Mouse (Mus musculus) liver, embryonic 13.5 days (tissue): ENCODE measurements around the gene Rfc1. TPM values are rescaled to one million over a fixed set of nuclear protein-coding genes. Genes with fewer than 3 reads are reported as not detected.
"Not testable (repeated sequence)": the region's sequence is repeated elsewhere in the genome, so short reads cannot be mapped to it uniquely, and the experiment has no call there.

Experiments used
- ATAC-seq: fragments of 200-750 bp; cut with Nextera tagmentation; 2 replicates; pipeline ENCODE4 v1.8.0; 2017; ENCODE audit warnings: low read depth, mild to moderate bottlenecking, moderate number of reproducible peaks, moderate library complexity
- DNase-seq: peaks from one replicate; pipeline ENCODE4 v3.0.0; 2022
- H3K27ac ChIP-seq: fragments of 300-500 bp; sonication (generic); 2 replicates; pipeline ENCODE4 v1.5.1; 2015; ENCODE audit warnings: moderate library complexity, mild to moderate bottlenecking, inconsistent platforms
- H3K27me3 ChIP-seq: fragments of 300-500 bp; sonication (generic); 2 replicates; pipeline ENCODE4 v1.6.1; 2015; ENCODE audit warnings: mild to moderate bottlenecking, inconsistent platforms
- H3K36me3 ChIP-seq: fragments of 300-500 bp; sonication (generic); 2 replicates; pipeline ENCODE4 v1.6.1; 2015; ENCODE audit warnings: mild to moderate bottlenecking, inconsistent platforms
- H3K4me1 ChIP-seq: fragments of 300-500 bp; sonication (generic); replicated peaks from 2 replicates; pipeline ENCODE4 v1.6.1; 2015; ENCODE audit warnings: inconsistent platforms
- H3K4me2 ChIP-seq: fragments of 300-500 bp; sonication (generic); 2 replicates; pipeline ENCODE4 v1.6.1; 2015; ENCODE audit warnings: inconsistent platforms, mild to moderate bottlenecking, moderate library complexity
- H3K4me3 ChIP-seq: fragments of 300-500 bp; sonication (generic); replicated peaks from 2 replicates; pipeline ENCODE4 v1.5.1; 2015; ENCODE audit warnings: mild to moderate bottlenecking, inconsistent platforms
- H3K9ac ChIP-seq: fragments of 300-500 bp; sonication (generic); 2 replicates; pipeline ENCODE4 v1.6.1; 2015; ENCODE audit warnings: mild to moderate bottlenecking, inconsistent platforms
- H3K9me3 ChIP-seq: fragments of 300-500 bp; sonication (generic); replicated peaks from 2 replicates; pipeline ENCODE4 v1.6.1; 2016; ENCODE audit warnings: inconsistent platforms
- WGBS: fragments of 180-500 bp; shearing (Covaris S2); methylation state at CpG from one replicate; pipeline ENCODE4 v1.1.7; 2015; ENCODE audit not compliant: insufficient replicate concordance; 5-methylcytosine and 5-hydroxymethylcytosine counted together
- polyA plus RNA-seq: library from polyadenylated mRNA; unstranded; fragments of >200 nt; fragmentation: Nextera tagmentation; extraction: Ambion mirVana; gene quantifications from 2 replicates; pipeline ENCODE4 v1.2.1, GENCODE M21; 2015

Gene Rfc1
- polyA plus RNA-seq, 1 experiment from 2014 or later: 52.0 TPM

DNA sequence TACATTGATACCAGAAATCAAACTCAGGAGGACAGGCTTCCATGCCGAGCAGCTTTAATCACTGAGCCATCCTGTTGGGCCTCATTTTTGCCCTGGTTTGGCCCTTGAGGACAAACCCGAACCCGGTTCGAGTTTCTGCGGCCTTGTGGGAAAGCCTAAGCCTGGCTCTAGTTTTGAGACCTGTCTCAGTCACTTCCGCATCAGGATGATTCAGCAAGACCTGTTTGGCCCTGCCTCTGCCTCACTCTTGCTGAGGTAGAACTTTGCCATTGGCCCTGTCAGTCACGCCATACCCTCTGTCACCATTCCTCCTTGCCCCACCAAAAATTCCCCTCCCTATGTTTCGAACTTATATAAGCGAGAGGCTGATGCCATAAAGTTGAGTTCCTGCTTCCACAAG, 35.3 kb downstream of the Rfc1 start:
- Histone ChIP-seq H3K9ac (no peak overlapping the region), H3K27ac (peak overlapping the region; percentile 0; the same call in 1 of the 2 replicates), H3K36me3 (peaks cover 69% of the 10 kb centered on the region), H3K4me2 (no peak overlapping the region), H3K27me3 (no peaks in the 10 kb centered on the region), H3K4me3 (no peak overlapping the region), H3K4me1 (peaks cover 24% of the 10 kb centered on the region), H3K9me3 (no peaks in the 10 kb centered on the region)
- DNase-seq: no peak
- ATAC-seq: no peak
- WGBS: 79% methylated on average over 9 of the region's 9 CpGs

DNA sequence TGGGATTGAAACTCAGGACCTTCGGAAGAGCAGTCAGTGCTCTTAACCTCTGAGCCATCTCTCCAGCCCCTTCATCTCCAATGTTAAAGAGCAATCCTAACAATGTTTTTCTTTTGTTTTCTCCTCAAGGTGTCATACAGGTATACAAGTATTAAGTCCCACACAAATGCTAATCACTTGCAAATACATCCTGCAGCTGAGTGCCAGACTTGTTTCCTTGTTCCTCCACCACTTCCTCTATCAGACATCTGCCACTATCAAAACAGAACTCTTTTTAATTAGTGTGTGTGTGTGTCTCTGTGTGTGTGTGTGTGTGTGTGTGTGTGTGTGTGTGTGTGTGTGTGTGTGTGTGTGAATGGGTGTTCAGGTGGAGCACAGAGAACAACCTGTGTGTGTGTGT, 35.8 kb downstream of the Rfc1 start:
- not testable (repeated sequence) for H3K4me3 ChIP-seq, H3K9ac ChIP-seq, H3K27me3 ChIP-seq, H3K4me2 ChIP-seq, H3K27ac ChIP-seq, DNase-seq, H3K9me3 ChIP-seq, ATAC-seq
- peaks cover 24% of the 10 kb centered on the region for H3K4me1 ChIP-seq
- WGBS: 90% methylated on average over 1 of the region's 1 CpGs
- H3K36me3 ChIP-seq: peaks cover 69% of the 10 kb centered on the region

DNA sequence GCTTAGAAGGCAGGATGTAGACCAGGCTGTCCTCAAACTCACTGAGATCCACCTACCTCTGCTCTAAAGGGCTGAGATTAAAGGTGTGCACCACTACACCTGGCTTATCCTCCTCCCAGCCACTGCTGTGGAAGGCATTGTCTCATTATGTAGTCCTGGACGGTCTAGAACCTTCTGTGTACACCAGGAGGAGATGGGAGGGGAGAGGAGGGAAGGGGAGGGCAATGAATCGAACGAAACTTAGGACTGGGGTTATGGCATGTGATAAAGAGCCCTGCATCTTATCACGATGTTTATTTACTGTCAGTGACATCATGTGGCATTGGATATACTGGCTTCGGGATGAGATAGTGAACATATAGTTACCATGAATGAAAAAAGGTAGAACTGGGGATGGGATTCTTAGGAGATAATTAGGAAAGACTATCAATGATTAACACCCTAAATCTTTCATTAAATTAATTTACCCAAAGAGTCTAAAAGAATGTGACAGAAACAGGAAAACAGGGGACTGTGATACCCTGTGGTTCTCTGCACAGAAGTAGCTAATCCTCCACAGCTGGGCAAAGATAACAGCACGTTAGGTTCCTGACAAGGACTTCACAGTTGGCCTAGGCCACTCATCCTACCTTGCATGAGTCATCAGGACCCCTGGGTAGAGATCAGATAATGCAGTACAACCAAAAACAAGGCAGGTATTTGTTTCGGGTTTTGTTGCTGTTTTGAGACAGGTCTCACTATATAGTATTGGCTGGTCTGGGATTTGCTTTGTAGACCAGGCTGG, 37.1 kb downstream of the Rfc1 start:
- ATAC-seq (peak; percentile 89), DNase-seq (peak; percentile 26)
- 21% methylated on average over 7 of the region's 7 CpGs for WGBS
- peaks cover 74% of the 10 kb centered on the region for H3K36me3 ChIP-seq
- H3K4me1 ChIP-seq: peaks cover 24% of the 10 kb centered on the region
- no peak overlapping the region for H3K4me3 ChIP-seq
- no peaks in the 10 kb centered on the region for H3K27me3 ChIP-seq
- H3K4me2 ChIP-seq: no peak overlapping the region
- peak overlapping the region; percentile 56; the same call in 1 of the 2 replicates for H3K27ac ChIP-seq
- no peak overlapping the region for H3K9ac ChIP-seq
- no peaks in the 10 kb centered on the region for H3K9me3 ChIP-seq

DNA sequence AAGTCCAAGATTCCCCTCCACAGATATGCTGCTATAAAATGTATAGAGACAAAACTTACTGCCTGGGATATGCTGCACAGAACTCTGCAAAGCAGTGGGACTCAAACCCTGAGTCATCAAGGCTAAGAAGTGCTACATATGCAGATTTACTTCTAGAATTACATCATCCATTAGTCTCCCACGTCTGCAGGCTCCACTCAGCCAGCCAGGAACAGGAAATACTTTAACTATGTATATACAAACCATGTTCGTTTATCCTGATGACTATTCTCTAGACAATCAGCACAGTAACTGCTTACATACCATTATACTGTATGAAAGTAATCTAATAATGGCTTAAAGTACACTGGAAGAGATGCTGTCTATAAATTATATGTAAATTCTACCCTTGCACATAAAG, 41.2 kb downstream of the Rfc1 start:
- no peaks in the 10 kb centered on the region for H3K27me3 ChIP-seq
- no peaks in the 10 kb centered on the region for H3K9me3 ChIP-seq
- H3K4me2 ChIP-seq: no peak overlapping the region
- no peak for ATAC-seq
- H3K4me1 ChIP-seq: peaks cover 28% of the 10 kb centered on the region
- no peak for DNase-seq
- H3K36me3 ChIP-seq: peaks cover 76% of the 10 kb centered on the region
- no peak overlapping the region for H3K27ac ChIP-seq
- WGBS: 53% methylated on average over 2 of the region's 2 CpGs
- H3K4me3 ChIP-seq: no peak overlapping the region
- no peak overlapping the region for H3K9ac ChIP-seq

DNA sequence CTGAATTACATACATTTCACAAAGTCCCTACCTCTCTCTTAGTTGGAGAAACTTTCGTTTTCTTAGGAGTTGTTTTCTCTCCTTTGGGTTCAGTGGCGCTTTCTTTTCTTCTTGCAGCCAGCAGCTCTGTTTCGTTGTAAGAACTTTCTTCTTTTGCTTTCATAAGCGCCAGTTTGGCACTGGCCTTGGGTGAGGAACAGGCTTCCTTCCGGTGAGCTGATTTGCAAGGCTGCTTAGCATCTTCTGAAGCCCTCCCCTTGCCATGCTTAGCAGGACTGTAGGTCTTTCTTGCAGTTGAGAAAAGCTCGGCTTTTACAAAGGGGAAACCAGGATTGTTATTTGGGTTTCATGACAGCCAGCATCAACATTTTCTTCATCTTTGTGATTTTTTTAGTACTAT, 41.8 kb downstream of the Rfc1 start:
- Histone ChIP-seq H3K9ac (no peak overlapping the region), H3K27ac (no peak overlapping the region), H3K4me2 (no peak overlapping the region), H3K4me1 (peaks cover 28% of the 10 kb centered on the region), H3K4me3 (no peak overlapping the region), H3K27me3 (no peaks in the 10 kb centered on the region), H3K9me3 (no peaks in the 10 kb centered on the region), H3K36me3 (peaks cover 78% of the 10 kb centered on the region)
- DNase-seq (no peak), ATAC-seq (no peak)
- WGBS: 85% methylated on average over 6 of the region's 6 CpGs

DNA sequence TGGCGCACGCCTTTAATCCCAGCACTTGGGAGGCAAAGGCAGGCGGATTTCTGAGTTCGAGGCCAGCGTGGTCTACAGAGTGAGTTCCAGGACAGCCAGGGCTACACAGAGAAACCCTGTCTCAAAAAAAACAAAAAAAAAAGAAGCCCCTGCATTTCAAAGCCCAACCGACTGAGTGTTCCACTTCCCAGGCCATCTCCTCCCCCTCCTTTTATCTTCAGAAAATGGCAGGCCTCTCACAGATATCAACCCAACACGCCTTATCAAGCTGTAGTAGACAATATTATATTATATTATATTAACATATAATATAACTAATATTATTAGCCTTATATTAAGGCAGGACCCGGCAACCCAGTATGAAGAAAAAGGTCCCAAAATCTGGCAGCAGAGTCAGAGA, 46.5 kb downstream of the Rfc1 start:
- Histone ChIP-seq H3K27ac (0 out of 2 replicates have a peak overlapping the region, but pooled peaks have one; percentile 58), H3K4me1 (peaks cover 31% of the 10 kb centered on the region), H3K36me3 (peaks cover 89% of the 10 kb centered on the region), H3K4me2 (peak overlapping the region; percentile 5; the same call in 1 of the 2 replicates)
- H3K27me3 ChIP-seq, H3K9me3 ChIP-seq, H3K9ac ChIP-seq, H3K4me3 ChIP-seq, DNase-seq: not testable (repeated sequence)
- ATAC-seq: 0 out of 2 replicates have a peak, but pooled peaks have one; percentile 40
- 70% methylated on average over 8 of the region's 8 CpGs for WGBS

DNA sequence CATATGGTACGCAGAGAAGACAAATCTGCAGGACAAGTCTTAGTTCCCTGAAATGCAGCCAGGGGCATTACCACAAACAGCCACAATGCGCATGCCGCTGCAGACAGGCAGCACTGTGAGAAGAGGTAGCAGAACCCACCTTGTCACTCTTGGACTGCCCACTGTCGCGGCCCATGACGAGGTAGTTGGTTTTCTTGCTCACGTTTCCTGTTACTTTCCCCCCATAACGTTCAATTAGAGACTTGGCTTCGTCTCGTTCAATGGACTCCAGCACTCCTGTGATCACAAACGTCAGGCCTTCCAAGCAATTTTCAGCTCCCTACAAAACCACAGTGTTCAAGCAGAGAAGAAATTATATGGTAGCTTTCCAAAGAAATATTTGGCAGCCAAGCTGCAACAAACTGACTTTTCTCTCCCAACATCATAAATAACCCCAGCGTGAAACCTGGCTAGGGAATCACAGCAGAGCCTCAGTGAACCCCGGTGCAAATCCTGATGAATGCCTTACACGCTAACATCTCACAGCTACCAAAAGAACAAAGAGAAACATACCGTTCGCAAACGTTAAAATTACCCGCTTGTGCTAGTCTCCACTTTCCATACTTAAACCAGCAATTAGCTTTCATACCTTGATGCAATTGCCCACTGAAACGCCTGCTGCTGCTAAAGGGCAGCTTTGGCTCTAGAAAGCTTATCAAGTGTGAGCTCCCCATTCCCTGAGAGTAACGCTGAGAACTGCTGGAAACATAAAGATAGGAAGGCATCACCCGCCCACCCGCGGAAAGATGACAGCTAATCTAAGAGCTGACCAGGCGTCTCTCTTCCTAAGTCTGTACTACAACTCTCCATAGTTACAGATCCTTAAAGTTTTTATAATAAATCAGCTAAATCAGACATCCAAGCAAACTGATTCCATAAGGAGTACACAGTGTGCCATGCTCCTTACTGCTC, 47.4 kb downstream of the Rfc1 start:
- H3K4me3 ChIP-seq: no peak overlapping the region
- H3K4me2 ChIP-seq: peak overlapping the region; percentile 5; the same call in 1 of the 2 replicates
- ATAC-seq: peak; percentile 82
- H3K9ac ChIP-seq: no peak overlapping the region
- DNase-seq: peak; percentile 42
- no peaks in the 10 kb centered on the region for H3K27me3 ChIP-seq
- peaks cover 31% of the 10 kb centered on the region for H3K4me1 ChIP-seq
- H3K36me3 ChIP-seq: peaks cover 86% of the 10 kb centered on the region
- H3K9me3 ChIP-seq: no peaks in the 10 kb centered on the region
- peak overlapping the region; percentile 58; the same call in 1 of the 2 replicates for H3K27ac ChIP-seq
- 70% methylated on average over 24 of the region's 24 CpGs for WGBS

DNA sequence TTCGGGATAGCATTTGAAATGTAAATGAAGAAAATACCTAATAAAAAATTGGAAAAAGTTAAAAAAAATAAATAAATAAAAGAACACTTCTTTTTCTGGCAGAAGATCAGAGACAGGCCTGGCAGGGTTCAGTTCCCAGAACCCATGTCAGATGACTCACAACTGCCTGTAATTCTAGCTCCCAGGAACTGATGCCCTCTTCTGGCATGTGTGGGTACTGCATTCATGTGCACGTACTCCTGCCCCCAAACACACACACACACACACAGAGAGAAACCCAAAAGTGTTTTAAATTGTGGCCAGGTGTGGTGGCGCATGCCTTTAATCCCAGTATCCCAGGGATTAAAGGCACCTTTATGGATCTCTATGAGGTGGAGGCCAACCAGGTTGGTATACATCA, 51.3 kb downstream of the Rfc1 start:
- 80% methylated on average over 3 of the region's 3 CpGs for WGBS
- no peak for DNase-seq
- Histone ChIP-seq H3K4me2 (no peak overlapping the region), H3K4me3 (no peak overlapping the region), H3K4me1 (peaks cover 16% of the 10 kb centered on the region), H3K27ac (no peak overlapping the region), H3K36me3 (peaks cover 73% of the 10 kb centered on the region), H3K9me3 (no peaks in the 10 kb centered on the region), H3K27me3 (no peaks in the 10 kb centered on the region), H3K9ac (no peak overlapping the region)
- no peak for ATAC-seq

DNA sequence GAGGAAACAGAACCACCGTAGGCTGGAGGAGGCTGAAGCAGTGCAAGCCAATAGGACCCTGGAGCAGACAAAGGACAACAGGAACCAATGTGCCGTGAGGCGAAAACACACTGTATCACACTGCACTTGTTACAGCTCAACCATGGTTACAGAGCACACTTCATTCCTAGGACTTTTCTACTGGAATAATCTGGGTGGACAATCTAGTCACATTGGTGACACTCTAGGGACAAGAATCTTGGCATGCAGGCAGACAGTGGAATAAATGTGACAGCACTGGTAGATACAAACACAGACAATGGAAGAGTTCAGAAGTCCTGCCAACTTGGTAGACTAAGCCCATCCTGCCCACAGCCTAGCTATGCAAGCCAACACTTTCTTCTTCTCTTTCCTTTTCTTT, 54.3 kb downstream of the Rfc1 start:
- no peaks in the 10 kb centered on the region for H3K9me3 ChIP-seq
- H3K27ac ChIP-seq: no peak overlapping the region
- no peaks in the 10 kb centered on the region for H3K27me3 ChIP-seq
- H3K36me3 ChIP-seq: peaks cover 74% of the 10 kb centered on the region
- DNase-seq (no peak), ATAC-seq (no peak)
- H3K9ac ChIP-seq: no peak overlapping the region
- H3K4me2 ChIP-seq: no peak overlapping the region
- H3K4me3 ChIP-seq: no peak overlapping the region
- whole genome bisulfite sequencing: 90% methylated on average over 3 of the region's 3 CpGs
- no peaks in the 10 kb centered on the region for H3K4me1 ChIP-seq

DNA sequence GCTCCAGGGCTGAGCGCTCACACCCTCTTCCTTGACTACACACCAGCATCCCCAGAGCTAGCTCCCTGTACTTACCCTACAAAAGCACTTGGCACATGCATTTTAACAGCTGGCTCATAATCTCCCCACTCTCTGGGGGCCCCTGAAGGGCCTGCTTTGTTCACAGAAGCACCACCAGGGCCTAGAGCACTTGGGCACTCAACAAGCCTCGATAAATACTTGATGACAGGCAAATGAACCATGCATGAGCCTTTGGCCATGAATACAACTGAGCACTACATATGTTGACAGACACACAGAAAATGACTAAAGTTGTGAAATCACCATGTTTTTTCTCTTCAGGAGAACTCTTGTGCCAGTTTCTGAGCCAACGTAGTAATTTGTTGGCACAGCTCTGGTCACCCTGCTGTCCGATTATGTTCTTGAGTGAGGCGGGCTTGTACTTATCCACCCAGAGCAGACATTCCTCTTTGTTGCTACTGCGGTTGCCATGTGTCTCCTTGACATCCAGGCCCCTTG, 56.3 kb downstream of the Rfc1 start:
- H3K27me3 ChIP-seq: no peaks in the 10 kb centered on the region
- no peak overlapping the region for H3K9ac ChIP-seq
- H3K36me3 ChIP-seq: peaks cover 70% of the 10 kb centered on the region
- H3K4me1 ChIP-seq: no peaks in the 10 kb centered on the region
- DNase-seq: no peak
- no peaks in the 10 kb centered on the region for H3K9me3 ChIP-seq
- H3K27ac ChIP-seq: no peak overlapping the region
- no peak overlapping the region for H3K4me2 ChIP-seq
- WGBS: 90% methylated on average over 6 of the region's 6 CpGs
- H3K4me3 ChIP-seq: no peak overlapping the region
- ATAC-seq: no peak

DNA sequence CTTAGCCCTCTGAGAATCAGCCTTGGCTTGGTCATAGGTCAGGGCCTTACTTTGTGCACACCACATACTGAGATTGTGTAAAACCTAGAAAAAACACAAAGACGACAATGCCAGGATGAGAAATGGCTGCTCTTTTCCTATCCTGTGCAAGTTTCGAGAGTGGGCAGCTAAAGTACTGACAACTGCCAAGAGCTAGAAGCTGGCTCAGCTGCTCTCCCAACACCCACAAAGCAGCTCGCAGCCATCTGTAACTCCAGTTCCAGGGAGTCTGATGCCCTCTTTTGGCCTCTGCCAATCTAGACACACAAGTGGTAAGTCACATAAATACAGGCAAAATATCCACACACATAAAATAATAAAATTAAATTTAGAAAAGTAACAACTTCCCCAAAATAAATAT, 61.5 kb downstream of the Rfc1 start:
- H3K9me3 ChIP-seq: no peaks in the 10 kb centered on the region
- no peak overlapping the region for H3K4me3 ChIP-seq
- DNase-seq (no peak), ATAC-seq (no peak)
- H3K36me3 ChIP-seq: peaks cover 86% of the 10 kb centered on the region
- H3K4me1 ChIP-seq: no peaks in the 10 kb centered on the region
- no peak overlapping the region for H3K27ac ChIP-seq
- WGBS: 83% methylated on average over 3 of the region's 3 CpGs
- no peak overlapping the region for H3K9ac ChIP-seq
- H3K4me2 ChIP-seq: no peak overlapping the region
- H3K27me3 ChIP-seq: no peaks in the 10 kb centered on the region
